Mouse (Mus musculus): Measurements from ENCODE around the gene Setd1b.

The Setd1b gene

DNA sequence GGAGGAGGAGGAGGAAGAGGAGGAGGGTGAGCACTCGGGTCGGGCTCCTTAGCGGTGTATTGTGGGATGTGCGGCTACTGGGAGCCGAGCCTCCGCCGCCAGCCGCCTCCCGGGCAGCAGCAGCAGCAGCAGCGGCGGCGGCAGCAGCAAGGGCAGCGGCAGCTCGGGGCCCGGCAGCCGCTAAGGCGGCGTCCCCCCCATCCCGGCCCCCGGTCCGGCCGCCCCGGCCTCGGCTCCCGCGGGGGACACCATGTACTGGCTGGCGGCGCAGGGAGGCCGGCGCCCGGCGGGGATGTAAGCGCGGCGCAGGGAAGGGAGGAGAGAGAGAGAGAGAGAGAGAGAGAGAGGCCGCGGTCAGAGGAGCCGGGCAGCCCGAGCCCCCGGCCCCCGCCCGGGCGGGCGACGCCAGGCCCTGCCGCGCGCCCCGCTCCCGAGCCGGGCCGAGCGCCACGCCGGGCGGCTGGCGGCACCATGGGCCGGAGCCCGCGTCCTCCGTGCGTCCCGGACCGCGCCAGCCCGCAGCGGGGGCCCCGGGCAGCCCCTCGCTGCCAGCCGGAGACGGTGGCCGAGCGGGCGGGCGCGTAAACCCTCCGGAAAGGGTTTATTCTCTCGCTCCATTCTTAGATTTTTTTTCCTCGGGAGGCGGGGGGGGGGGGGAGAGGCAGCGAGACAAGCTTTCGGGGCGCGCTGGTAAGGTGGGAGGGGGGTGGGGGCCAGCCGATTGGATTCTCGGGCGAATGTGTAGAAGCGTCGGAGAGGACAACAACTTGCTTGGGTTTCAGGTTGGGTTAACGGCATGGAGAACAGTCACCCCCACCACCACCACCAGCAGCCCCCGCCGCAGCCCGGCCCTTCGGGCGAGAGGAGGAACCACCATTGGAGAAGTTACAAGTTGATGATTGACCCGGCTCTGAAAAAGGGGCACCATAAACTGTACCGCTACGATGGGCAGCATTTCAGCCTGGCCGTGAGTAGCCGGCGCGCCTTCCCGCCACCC is at the start of gene Setd1b:
Gene Setd1b, plus strand, starts transcription at position 33 of the 997 bp plus-strand sequence.
- TF ChIP-seq GATA4 (IDR thresholded peaks at IDR 0.05; ENCODE audit: insufficient replicate concordance, low read length), result no peak

DNA sequence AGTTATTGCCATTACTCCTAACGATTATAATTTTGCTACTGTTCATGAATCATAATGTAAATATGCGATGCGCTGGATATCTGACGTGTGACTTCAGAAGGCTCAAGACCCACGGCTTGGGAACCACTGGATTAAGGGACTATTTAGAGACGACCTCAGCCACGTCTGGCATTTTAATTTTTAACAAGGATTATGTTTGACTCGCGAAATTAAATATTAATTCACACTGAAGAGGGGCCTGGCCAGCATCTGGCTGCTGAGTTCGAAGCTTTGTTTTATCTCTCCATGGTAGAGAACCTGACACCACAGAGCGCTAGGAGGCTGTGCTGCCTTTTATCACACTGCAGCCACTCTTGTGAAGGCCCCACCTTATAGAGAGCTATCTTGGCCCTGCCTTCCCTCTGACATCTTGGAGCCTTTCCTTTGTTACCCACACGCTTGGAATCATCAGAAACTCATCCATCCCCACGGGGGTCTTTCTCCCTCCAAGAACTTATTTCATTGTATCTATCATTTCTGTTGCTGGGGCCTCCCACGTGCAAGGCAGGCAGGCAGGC is 48.8 kb upstream of the Setd1b start:
- TF ChIP-seq GATA4 (IDR thresholded peaks at IDR 0.05; ENCODE audit: insufficient replicate concordance, low read length), result no peak

GRCm38 (mm10) chr5:123094238-123094991 is 47.6 kb upstream of the Setd1b start:
- TF ChIP-seq GATA4 (IDR thresholded peaks at IDR 0.05; ENCODE audit: insufficient replicate concordance, low read length), result no peak

DNA sequence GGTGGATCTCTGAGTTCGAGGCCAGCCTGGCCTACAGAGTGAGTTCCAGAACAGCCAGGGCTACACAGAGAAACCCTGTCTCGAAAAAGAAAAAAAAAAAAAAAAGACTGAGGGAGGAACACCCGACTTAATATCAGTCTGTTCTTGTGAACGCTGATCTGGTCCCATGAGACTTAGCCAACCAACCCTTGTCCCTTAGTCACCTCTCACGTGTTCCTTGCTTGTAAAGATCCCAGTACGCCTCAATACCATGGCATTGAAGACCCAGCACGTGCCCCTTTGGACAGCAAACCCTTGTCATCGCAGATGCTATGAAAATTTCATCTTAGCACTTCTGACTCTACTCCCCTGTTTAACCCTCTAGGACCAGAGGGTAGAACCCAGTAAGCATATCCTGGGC is 45.7 kb upstream of the Setd1b start:
- no peak for TF ChIP-seq GATA4 (IDR thresholded peaks at IDR 0.05; ENCODE audit: insufficient replicate concordance, low read length)

- TF ChIP-seq GATA4 (IDR thresholded peaks at IDR 0.05; ENCODE audit: insufficient replicate concordance, low read length), result no peak
Observed at GRCm38 (mm10) chr5:123098487-123098886, 43.5 kb upstream of the Setd1b start.

DNA sequence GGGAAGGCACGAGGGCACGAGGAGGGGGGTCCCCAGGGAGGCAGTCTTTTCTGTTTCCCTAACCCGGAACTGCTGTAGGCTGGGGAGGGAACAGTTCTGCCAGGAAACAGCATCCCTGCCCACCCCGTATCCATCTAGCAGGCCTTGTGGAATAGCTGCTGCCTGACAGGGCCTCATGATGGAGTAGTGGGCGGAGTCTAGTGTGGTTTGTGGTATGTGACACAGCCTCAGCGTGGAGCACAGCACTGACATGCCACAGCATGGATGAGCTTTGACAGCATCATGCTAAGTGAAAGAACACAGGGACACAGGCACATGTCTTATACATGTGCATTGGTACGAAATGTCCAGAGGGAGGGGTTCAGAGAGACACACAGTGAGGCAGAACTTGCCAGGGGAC is 39.6 kb upstream of the Setd1b start:
- no peak for TF ChIP-seq GATA4 (IDR thresholded peaks at IDR 0.05; ENCODE audit: insufficient replicate concordance, low read length)

GRCm38 (mm10) chr5:123103556-123103955 is 38.4 kb upstream of the Setd1b start:
- no peak for TF ChIP-seq GATA4 (IDR thresholded peaks at IDR 0.05; ENCODE audit: insufficient replicate concordance, low read length)

DNA sequence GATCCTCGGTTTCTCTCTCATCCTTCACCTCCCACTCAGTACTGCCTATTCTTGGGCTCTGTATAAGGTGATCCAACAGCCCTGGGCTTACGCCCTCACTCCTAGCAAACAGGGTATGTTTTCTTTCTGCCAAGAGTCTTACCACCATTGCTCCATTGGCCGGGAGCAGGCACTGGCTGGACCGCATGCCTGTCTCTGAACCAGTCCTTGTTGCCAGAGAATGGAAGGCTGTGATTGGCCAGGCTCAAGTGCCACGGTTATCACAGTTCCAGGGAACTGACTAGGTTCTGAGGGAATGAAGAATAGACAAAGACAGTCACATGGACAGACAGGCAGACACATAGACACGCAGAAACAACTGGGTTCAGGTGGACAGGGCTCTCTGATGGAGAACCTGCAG is 37.2 kb upstream of the Setd1b start:
- no peak for TF ChIP-seq GATA4 (IDR thresholded peaks at IDR 0.05; ENCODE audit: insufficient replicate concordance, low read length)

GRCm38 (mm10) chr5:123109452-123110203 is 32.4 kb upstream of the Setd1b start:
- no peak for TF ChIP-seq GATA4 (IDR thresholded peaks at IDR 0.05; ENCODE audit: insufficient replicate concordance, low read length)

DNA sequence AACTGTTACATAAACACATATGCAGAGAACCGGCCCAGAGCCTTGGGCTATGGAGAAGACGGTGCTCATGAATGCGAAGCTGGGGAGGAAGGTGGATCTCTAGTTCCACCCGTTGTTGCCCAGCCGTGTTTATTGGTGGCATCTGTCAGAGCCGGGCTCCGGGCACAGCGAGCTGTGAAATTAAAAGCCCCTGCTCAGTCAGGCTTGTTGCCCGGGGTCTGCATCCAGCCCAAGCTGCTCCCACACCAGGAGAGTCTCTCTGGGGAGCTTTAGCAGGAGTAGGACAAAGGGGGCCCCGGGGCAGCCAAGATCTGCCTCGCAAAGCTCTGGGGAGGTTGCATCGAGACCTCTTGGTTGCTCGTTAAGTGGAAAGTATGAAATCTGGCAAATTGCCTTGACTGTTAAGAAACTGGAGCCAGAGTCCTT is 31.7 kb upstream of the Setd1b start:
- no peak for TF ChIP-seq GATA4 (IDR thresholded peaks at IDR 0.05; ENCODE audit: insufficient replicate concordance, low read length)

DNA sequence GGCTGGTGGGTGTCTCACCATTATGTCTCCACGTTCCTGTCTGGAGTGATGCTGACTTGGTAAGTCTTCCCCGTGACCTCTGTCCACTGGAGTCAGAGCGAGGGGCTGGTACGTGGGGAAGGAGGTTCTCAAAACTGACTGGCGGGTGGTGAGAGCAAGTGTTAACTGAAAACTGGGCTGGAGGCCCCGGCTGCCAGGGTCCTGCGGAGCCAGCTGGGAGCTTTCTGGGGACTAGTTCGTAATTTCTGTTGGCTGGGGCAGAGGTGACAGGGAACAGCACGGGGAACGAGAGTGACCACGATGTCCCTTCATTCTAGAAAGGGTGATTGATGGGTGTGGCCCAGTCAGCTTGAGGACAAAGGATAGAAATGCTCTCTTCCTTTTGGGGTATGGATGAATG is 27.9 kb upstream of the Setd1b start:
- no peak for TF ChIP-seq GATA4 (IDR thresholded peaks at IDR 0.05; ENCODE audit: insufficient replicate concordance, low read length)

GRCm38 (mm10) chr5:123114924-123115323 is 27.1 kb upstream of the Setd1b start:
- no peak for TF ChIP-seq GATA4 (IDR thresholded peaks at IDR 0.05; ENCODE audit: insufficient replicate concordance, low read length)

DNA sequence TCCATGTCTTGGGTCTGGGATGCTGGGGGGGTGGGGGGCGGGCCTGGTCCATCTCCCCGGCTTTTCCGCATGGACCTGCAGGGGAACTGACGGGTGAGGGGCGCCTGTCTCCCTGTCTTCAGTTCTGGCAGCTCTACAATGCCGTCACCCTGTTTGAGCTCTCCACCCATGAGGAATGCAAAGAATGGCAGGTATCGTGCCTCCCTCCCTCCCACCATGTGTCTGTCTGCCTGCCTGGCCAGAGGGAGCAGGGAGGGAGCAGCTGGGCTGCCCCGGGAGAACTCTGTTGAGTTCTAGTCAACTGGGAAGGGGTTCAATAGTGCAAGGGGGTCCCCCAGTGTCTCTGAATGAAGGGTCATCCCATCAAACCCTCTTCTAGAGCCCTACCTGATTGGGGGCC is 25.9 kb upstream of the Setd1b start:
- no peak for TF ChIP-seq GATA4 (IDR thresholded peaks at IDR 0.05; ENCODE audit: insufficient replicate concordance, low read length)

DNA sequence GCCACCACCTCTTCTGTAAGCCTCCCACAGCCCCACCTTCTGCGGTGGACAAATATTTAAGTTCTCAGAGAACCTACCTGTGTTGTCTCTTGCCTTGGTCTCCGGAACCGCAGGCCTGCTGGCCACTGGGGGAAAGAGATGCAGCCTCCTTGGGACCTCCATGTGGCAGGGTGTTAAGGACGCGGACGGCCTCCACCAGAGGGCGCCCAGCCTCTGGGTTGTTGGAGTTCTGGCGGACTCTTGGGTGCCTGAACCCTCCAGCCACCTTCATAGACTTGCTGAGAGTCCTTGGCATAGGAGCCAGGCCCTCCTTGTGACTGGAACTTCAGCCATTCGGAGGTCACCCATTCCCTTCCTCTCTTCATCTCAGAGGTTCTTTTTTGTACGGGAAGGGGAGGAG is 24.7 kb upstream of the Setd1b start:
- TF ChIP-seq GATA4 (IDR thresholded peaks at IDR 0.05; ENCODE audit: insufficient replicate concordance, low read length), result no peak

DNA sequence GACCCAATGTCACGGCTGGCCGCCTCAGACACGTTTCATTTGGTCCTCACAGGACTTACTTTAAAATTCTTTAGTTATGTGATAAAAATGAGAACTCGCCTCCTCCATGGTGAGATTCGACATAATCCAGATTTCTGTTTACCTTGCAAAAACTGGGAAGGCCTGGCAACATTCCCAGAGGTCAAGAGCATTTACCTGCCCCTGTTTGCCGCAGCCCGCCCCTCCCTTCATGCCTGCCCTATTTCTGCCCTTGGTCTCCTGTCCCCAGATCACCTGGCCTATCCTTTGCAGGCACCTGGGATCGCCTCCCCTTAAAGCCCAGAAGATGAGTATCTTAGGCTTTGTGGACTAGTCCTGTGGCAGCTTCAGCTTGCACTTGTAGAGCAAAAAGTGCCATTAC is 24.2 kb upstream of the Setd1b start:
- no peak for TF ChIP-seq GATA4 (IDR thresholded peaks at IDR 0.05; ENCODE audit: insufficient replicate concordance, low read length)

All from liver, adult (tissue).